In the genomic region with DNA sequence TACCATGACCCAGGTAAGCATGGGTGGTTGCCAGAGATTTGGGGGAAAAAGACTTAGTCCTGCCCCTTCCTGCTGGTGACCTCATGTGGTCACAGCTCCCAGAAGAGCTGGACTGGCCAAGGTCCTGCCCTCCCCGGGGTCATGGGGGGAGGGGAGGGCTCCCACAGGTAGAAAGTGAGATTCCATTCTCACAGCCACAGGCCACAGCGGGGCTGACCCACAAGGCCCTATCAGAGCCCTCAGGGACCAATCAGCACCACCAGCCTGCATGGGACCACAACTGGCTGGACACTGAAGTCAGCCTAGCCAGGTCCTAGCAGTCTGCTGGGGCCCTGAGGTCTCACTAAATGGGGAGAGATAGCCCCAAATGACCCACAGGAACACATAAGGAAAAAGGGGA, we compare ENCODE assay signal across 8 mouse cellular contexts.
DNase-seq lines count a peak whose midpoint lies in the region; ATAC-seq lines count a peak whose summit lies in the region.

No protein-coding gene starts in this region.

- peak overlapping the region; percentile 64 for H3K4me2 ChIP-seq in heart, embryonic 14.5 days (ENCODE audit: low read length)
- peak overlapping the region; percentile 19; the same call in 1 of the 2 replicates for H3K4me2 ChIP-seq in embryonic facial prominence, embryonic 11.5 days (ENCODE audit: low read depth, low read length)
- peak overlapping the region; percentile 79 for H3K4me2 ChIP-seq in hindbrain, embryonic 15.5 days
- peak overlapping the region; percentile 74 for H3K4me2 ChIP-seq in midbrain, embryonic 14.5 days (ENCODE audit: low read length)

- peak overlapping the region; percentile 74 for H3K9ac ChIP-seq in heart, embryonic 14.5 days (ENCODE audit: low read length)
- no peak overlapping the region; the same call in 1 of the 2 replicates for H3K9ac ChIP-seq in embryonic facial prominence, embryonic 11.5 days (replicated peaks; ENCODE audit: low read length)
- no peak overlapping the region for H3K9ac ChIP-seq in hindbrain, embryonic 15.5 days
- H3K9ac ChIP-seq in midbrain, embryonic 14.5 days (replicated peaks; ENCODE audit: low read length), result peak overlapping the region; percentile 83; the same call in 1 of the 2 replicates

- H3K27ac ChIP-seq in heart, embryonic 14.5 days (replicated peaks in 1 of 2; ENCODE audit: control insufficient read depth in 1 of 2, insufficient read depth in 1 of 2, low read depth in 2 of 2, low read length in 2 of 2), result peak overlapping the region; percentile 34 to 97
- H3K27ac ChIP-seq in embryonic facial prominence, embryonic 11.5 days (replicated peaks; ENCODE audit: low read depth, low read length), result peak overlapping the region; percentile 98
- H3K27ac ChIP-seq in hindbrain, embryonic 15.5 days (replicated peaks), result peak overlapping the region; percentile 98
- peak overlapping the region; percentile 100 for H3K27ac ChIP-seq in midbrain, embryonic 14.5 days (replicated peaks; ENCODE audit: low read depth, low read length)

- 33% methylated on average over 2 of the region's 2 CpGs for WGBS in heart, embryonic 14.5 days
- WGBS in embryonic facial prominence, embryonic 11.5 days, result 56% methylated on average over 2 of the region's 2 CpGs
- WGBS in hindbrain, embryonic 15.5 days, result 41% methylated on average over 2 of the region's 2 CpGs
- whole genome bisulfite sequencing in midbrain, embryonic 14.5 days, result 62% methylated on average over 2 of the region's 2 CpGs

- H3K4me3 ChIP-seq in heart, embryonic 14.5 days (ENCODE audit: control insufficient read depth in 1 of 2, insufficient read depth in 1 of 2, low read depth in 1 of 2, low read length in 2 of 2), result peak overlapping the region in 1 of 2 experiments; percentile 41; a peak in 1 of 4 replicates
- no peak overlapping the region for H3K4me3 ChIP-seq in embryonic facial prominence, embryonic 11.5 days (ENCODE audit: low read depth, low read length)
- H3K4me3 ChIP-seq in hindbrain, embryonic 15.5 days, result no peak overlapping the region
- no peak overlapping the region for H3K4me3 ChIP-seq in midbrain, embryonic 14.5 days (replicated peaks; ENCODE audit: low read depth, low read length)

- no peaks in the 10 kb centered on the region for H3K27me3 ChIP-seq in heart, embryonic 14.5 days (ENCODE audit: control insufficient read depth, insufficient read depth, low read length)
- no peaks in the 10 kb centered on the region for H3K27me3 ChIP-seq in embryonic facial prominence, embryonic 11.5 days (ENCODE audit: control insufficient read depth, insufficient read depth, low read length)
- no peaks in the 10 kb centered on the region for H3K27me3 ChIP-seq in hindbrain, embryonic 15.5 days
- H3K27me3 ChIP-seq in midbrain, embryonic 14.5 days (ENCODE audit: control insufficient read depth, insufficient read depth, low read length), result no peaks in the 10 kb centered on the region

- peaks cover 20 to 23% of the 10 kb centered on the region in 2 experiments for H3K4me1 ChIP-seq in heart, embryonic 14.5 days (ENCODE audit: control insufficient read depth in 2 of 2, insufficient read depth in 2 of 2, low read length in 2 of 2)
- H3K4me1 ChIP-seq in embryonic facial prominence, embryonic 11.5 days (ENCODE audit: control insufficient read depth, insufficient read depth, low read length), result peaks cover 2% of the 10 kb centered on the region; the same call in 1 of the 2 replicates
- H3K4me1 ChIP-seq in hindbrain, embryonic 15.5 days (replicated peaks), result peaks cover 40% of the 10 kb centered on the region
- H3K4me1 ChIP-seq in midbrain, embryonic 14.5 days (ENCODE audit: control insufficient read depth, insufficient read depth, low read length), result peaks cover 21% of the 10 kb centered on the region

- no peak for ATAC-seq in heart, embryonic 14.5 days (ENCODE audit: insufficient number of reproducible peaks, insufficient read depth, low FRiP score, low read depth)
- no peak for ATAC-seq in embryonic facial prominence, embryonic 11.5 days (replicated peaks; ENCODE audit: insufficient number of reproducible peaks, low FRiP score, low TSS enrichment, low read depth)
- ATAC-seq in hindbrain, embryonic 15.5 days (ENCODE audit: low FRiP score, low read depth), result no peak; the same call in 1 of the 2 replicates
- ATAC-seq in midbrain, embryonic 14.5 days (ENCODE audit: low FRiP score, low TSS enrichment), result no peak

- no peaks in the 10 kb centered on the region for H3K9me3 ChIP-seq in heart, embryonic 14.5 days (ENCODE audit: control insufficient read depth, low read length)
- no peaks in the 10 kb centered on the region for H3K9me3 ChIP-seq in embryonic facial prominence, embryonic 11.5 days (replicated peaks; ENCODE audit: control insufficient read depth, low read length)
- no peaks in the 10 kb centered on the region for H3K9me3 ChIP-seq in hindbrain, embryonic 15.5 days
- H3K9me3 ChIP-seq in midbrain, embryonic 14.5 days (ENCODE audit: control insufficient read depth, low read length), result no peaks in the 10 kb centered on the region

- no peak for DNase-seq in heart, postnatal 4 days
- no peak for DNase-seq in embryonic facial prominence, embryonic 11.5 days (ENCODE audit: low spot score)
- DNase-seq in midbrain, embryonic 14.5 days, result peak; percentile 14
- DNase-seq in right cerebral cortex, postnatal 10 days (ENCODE audit: low spot score in 2 of 2), result no peak
- no peak for DNase-seq in layer of hippocampus, postnatal 10 days (ENCODE audit: low spot score in 2 of 2)
- DNase-seq in thymus, postnatal 0 days (ENCODE audit: low spot score), result no peak

- no peaks in the 10 kb centered on the region for H3K36me3 ChIP-seq in heart, embryonic 14.5 days (ENCODE audit: control insufficient read depth, insufficient read depth, low read length)
- no peaks in the 10 kb centered on the region for H3K36me3 ChIP-seq in embryonic facial prominence, embryonic 11.5 days (replicated peaks; ENCODE audit: control insufficient read depth, insufficient read depth, low read depth, low read length)
- no peaks in the 10 kb centered on the region for H3K36me3 ChIP-seq in hindbrain, embryonic 15.5 days
- H3K36me3 ChIP-seq in midbrain, embryonic 14.5 days (ENCODE audit: control insufficient read depth, insufficient read depth, low read length), result no peaks in the 10 kb centered on the region

Comparison
In these comparisons a context has a peak if more than half of its experiments do, and no peak if none do; other contexts are left out.
1. H3K4me2 ChIP-seq: peak in every context shown above with its lines; median percentile 79 in hindbrain, embryonic 15.5 days; 74 in midbrain, embryonic 14.5 days; 64 in heart, embryonic 14.5 days; 19 in embryonic facial prominence, embryonic 11.5 days.
2. H3K9ac ChIP-seq: peak in heart, embryonic 14.5 days (single experiment) and midbrain, embryonic 14.5 days (single experiment); none in embryonic facial prominence, embryonic 11.5 days (single experiment) and hindbrain, embryonic 15.5 days (single experiment).
3. Peak in every context shown above with its lines, with median percentiles within 50 percentile points of each other: H3K27ac ChIP-seq.